Mouse (Mus musculus): ENCODE measurements around the gene H2-DMb2.

- TF ChIP-seq NANOG (IDR thresholded peaks at IDR 0.05; ENCODE audit: borderline replicate concordance, low read length): no peak
- no peak for TF ChIP-seq CTCF (conservative IDR thresholded peaks at IDR 0.05; ENCODE audit: low read length)
Observed at GRCm38 (mm10) chr17:34164202-34164895, 21.2 kb downstream of the H2-DMb2 start.
